Mouse (Mus musculus) liver, adult 10 weeks (tissue): ENCODE measurements around the gene Asap2. TPM values are rescaled to one million over a fixed set of nuclear protein-coding genes. Genes with fewer than 3 reads are reported as not detected.

Experiments
- polyA plus RNA-seq: library from polyadenylated mRNA; stranded (reverse); fragments of 350-450 nt; fragmentation: Illumina TruSeq; extraction: RNeasy Lipid Tissue Mini Kit (QIAGEN cat#74804); gene quantifications from one replicate; pipeline ENCODE4 v1.2.3, GENCODE M21; 2014; ENCODE audit warnings: low read depth, low replicate concordance

Asap2 gene
- polyA plus RNA-seq, result 7.8 TPM

DNA sequence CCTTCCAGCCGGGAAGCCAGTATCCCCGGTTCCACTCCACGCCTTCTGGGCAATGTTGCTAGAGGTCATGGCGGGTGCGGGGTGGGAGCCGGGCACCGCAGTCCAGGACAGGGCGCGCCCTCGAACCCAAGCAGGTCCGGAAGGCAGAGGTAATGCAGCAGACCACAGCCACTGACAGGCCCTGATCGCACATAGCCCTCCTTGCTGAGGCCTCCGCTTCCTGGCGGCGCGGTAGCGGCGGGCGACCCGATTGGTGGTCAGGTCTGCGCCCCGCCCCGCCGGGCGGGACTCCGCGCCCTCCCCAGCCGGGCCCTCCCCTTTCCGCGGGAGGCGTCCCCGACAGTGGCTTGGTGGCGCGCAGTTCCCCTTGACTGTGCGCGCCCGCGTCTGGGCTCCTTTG lies at the start of gene Asap2:
TSS of gene Asap2 (plus strand) at position 328 of the 400 bp plus-strand sequence.

DNA sequence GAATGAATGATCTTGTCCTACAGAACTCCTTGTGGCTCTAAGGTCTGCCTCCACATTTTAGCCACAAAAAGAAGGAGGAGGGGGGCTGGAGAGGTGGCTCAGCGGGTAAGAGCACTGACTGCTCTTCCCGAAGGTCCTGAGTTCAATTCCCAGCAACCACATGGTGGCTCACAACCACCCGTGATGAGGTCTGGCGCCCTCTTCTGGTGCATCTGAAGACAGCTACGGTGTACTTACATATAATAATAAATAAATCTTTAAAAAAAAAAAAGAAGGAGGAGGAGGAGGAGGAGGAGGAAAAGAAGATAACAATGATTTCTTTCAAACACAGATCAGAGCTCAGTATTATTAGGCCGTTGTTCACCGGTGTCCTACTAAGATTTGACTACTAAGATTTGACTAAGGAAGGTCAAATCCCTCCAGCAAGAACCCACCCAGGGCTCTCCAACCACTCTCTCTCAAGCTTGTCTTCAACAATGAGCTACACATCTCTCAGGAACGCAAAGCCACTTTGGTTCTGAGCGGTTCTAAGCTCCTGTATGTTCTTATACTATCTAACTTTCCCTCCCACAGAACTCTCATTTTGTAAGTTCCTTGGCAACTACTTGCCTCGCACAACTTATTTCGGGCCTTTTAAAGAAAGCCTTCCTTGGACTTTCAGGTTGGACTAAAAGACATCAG lies 294.6 kb downstream of the Asap2 start, which contains the start of gene Cpsf3:
TSS of gene Cpsf3 (plus strand) at position 631 of the 681 bp plus-strand sequence.

DNA sequence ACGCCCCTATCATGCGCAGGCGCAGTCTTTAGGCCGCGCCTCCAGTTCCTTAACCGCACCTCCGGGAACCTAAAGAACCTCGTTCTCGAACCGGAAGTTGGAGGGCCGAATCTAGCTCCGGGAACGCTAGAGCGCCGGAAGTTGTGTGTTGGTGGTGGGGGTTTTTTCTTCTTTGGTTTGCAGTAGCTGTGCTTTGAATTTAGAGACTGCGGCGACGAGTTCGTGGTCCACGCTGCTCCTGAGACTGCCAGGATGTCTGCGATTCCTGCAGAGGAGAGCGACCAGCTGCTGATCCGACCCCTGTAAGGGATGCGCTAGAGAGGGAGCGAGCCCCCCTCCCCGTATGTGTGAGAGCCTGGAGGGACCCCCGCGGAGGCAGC lies 296.0 kb downstream of the Asap2 start, which contains the start of gene Itgb1bp1:
TSS of gene Itgb1bp1 (minus strand) at position 42 of the 380 bp plus-strand sequence.

DNA sequence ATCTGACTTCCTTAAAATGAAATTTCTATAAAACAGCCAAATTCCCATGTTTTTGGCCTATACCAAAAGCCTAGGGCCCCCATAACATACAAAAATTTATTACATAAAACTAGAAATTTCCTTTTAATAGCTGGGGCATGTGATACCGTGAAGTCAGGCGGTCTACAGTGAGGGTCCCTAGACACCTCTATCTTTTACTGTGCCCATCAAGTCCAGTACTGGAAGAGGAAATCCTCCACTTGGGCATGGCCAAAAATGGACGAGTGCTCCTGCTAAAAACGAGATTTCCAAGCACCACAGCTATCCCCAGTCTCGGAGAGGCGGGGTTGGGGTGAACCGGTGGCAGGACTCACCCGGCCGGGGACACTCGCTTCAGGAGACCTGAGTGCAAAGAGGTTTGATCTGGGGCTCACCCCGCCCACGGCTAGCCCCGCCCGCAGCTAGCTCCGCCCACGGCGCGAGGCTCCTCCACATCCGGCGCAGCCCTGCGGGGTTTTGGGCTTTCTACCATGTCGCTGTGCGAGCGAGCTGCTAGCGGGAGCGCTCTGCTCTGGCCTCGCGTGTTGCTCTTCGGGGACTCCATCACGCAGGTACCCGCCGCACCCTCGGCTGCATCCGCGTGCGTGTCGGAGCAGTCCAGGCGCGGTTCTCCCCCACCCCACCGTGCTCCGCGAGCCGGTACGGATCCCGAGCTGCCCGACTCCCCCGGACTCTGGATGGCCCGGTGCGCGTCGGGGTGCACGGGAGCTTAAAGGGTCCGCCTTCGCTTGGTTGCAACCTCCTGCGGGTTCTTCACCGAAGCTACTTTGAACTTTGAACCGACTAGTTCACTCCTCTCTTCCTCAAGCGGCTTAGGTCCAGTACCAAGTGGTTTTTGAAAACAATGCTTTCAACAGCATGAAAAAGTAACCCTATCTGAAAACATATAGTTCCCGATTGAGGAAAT lies 325.9 kb downstream of the Asap2 start, which contains the start of gene Iah1:
TSS of gene Iah1 (plus strand) at position 467 of the 946 bp plus-strand sequence.

